Mouse (Mus musculus): Measurements from ENCODE around the gene Sympk. TPM values are rescaled to one million over a fixed set of nuclear protein-coding genes. Genes with fewer than 3 reads are reported as not detected.
A peak's percentile ranks its signal among the peaks of the same experiment; 100 is the strongest.

Sympk gene
- polyA plus RNA-seq, 1 experiment from 2014 or later, result 15.8 TPM

DNA sequence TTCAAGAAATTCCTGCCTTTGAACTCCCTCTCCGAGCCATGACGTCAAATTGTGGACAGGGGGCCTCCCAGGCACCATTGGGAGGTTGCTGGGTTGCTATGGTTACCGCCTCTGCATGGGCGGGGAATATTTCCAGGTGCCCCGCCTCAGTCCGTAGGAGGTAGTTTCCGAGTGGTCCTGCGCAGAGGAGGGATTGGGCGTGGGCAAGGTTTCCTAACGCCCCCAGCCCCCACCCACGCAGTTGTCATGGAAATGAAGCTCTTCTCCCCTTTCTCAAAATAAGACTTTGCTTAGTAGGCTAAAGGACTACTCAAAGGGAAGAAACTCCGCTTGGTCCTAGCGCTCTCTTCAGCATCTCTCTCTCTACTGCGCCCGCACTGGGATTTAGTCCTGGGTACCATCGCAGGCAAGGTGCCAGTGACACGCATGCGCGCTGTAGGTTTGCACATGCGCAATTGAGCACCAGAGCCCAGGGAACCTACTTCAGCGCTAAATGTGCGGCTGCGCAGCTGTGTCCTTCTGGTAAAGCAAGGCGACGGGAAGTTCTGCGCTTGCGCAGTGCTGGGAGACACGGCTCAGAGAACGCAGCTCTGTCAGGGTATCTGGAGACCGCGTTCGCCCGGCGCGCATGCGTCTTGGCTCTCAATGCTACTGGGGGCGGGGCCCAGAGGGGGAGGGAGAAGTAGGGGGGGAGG lies 33.4 kb upstream of the Sympk start, which contains the start of gene Mypop:
Gene Mypop, plus strand, starts transcription at position 645 of the 695 bp plus-strand sequence.
- peaks cover 26% of the 10 kb centered on the region for H3K27me3 ChIP-seq (ENCODE audit: control insufficient read depth, insufficient read depth, low read length)
- H3K9me3 ChIP-seq (ENCODE audit: control insufficient read depth, low read length), result no peaks in the 10 kb centered on the region
- peak within 1 kb of the TSS; percentile 77 for H3K4me2 ChIP-seq (ENCODE audit: low read length)
- peak within 1 kb of the TSS; percentile 59 for H3K9ac ChIP-seq (ENCODE audit: low read length)
- H3K27ac ChIP-seq (replicated peaks in 1 of 2; ENCODE audit: control insufficient read depth in 1 of 2, insufficient read depth in 1 of 2, low read depth in 2 of 2, low read length in 2 of 2), result peak within 1 kb of the TSS; percentile 60 to 70
- under 1% methylated on average over 37 of the region's 37 CpGs for WGBS
- peak; percentile 93 for ATAC-seq (ENCODE audit: insufficient number of reproducible peaks, insufficient read depth, low FRiP score, low read depth)
- no peaks in the 10 kb centered on the region for H3K36me3 ChIP-seq (ENCODE audit: control insufficient read depth, insufficient read depth, low read length)
- H3K4me3 ChIP-seq (ENCODE audit: control insufficient read depth in 1 of 2, insufficient read depth in 1 of 2, low read depth in 1 of 2, low read length in 2 of 2), result peak within 1 kb of the TSS; percentile 42 to 45
- peaks cover 5 to 18% of the 10 kb centered on the region in 2 experiments for H3K4me1 ChIP-seq (ENCODE audit: control insufficient read depth in 2 of 2, insufficient read depth in 2 of 2, low read length in 2 of 2)

DNA sequence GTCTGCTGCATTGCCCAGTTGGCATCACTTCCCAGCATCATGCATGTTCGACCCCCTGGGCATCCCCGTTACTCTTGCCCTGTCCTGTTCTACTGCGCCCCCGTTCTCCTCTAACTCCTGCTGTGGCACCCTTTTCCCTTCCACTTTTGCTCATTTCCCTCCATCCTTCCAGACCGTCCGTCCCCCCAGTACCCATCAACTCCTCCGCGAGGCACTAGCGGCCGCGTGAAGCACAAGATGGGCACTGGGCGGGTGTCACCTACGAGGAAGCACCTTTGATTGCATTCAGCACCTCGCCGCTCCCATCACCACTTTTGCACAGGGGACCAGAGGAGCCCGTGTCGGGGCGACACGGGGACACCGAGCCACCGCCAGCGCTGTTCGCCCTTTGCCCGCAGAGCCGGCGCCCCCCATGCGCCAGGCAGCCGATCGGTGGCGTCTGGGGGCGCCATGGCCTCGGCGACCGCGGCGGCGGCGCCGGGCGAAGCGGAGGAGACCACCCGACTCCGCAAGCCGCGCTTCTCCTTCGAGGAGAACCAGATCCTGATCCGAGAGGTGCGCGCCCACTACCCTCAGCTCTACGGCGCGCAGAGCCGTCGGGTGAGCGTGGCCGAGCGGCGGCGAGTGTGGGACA lies 32.4 kb upstream of the Sympk start:
- ATAC-seq (ENCODE audit: insufficient number of reproducible peaks, insufficient read depth, low FRiP score, low read depth), result no peak
- Histone ChIP-seq H3K36me3 (ENCODE audit: control insufficient read depth, insufficient read depth, low read length) (no peaks in the 10 kb centered on the region), H3K9me3 (ENCODE audit: control insufficient read depth, low read length) (no peaks in the 10 kb centered on the region), H3K4me2 (ENCODE audit: low read length) (peak overlapping the region; percentile 77), H3K9ac (ENCODE audit: low read length) (peak overlapping the region; percentile 59), H3K27ac (replicated peaks in 1 of 2; ENCODE audit: control insufficient read depth in 1 of 2, insufficient read depth in 1 of 2, low read depth in 2 of 2, low read length in 2 of 2) (no peak overlapping the region), H3K4me3 (ENCODE audit: control insufficient read depth in 1 of 2, insufficient read depth in 1 of 2, low read depth in 1 of 2, low read length in 2 of 2) (peak overlapping the region; percentile 42 to 44), H3K4me1 (ENCODE audit: control insufficient read depth in 2 of 2, insufficient read depth in 2 of 2, low read length in 2 of 2) (peaks cover 5 to 18% of the 10 kb centered on the region in 2 experiments), H3K27me3 (ENCODE audit: control insufficient read depth, insufficient read depth, low read length) (peaks cover 26% of the 10 kb centered on the region)
- 2% methylated on average over 54 of the region's 59 CpGs for WGBS

DNA sequence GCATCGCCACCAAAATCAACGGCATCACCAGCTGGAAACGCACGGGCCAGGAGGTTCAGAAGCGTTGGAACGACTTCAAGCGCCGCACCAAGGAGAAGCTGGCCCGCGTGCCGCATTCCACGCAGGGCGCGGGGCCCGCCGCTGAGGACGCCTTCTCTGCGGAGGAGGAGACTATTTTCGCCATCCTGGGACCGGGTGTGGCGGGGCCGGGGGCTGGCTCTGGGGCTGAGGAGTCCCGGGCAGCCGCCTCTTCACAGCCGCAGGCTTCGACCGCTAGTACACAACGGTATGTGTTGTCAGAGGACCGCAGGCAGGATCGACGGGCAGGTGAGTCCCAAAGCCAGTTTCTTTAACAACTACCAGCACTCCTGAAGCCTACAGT lies 31.9 kb upstream of the Sympk start:
- Histone ChIP-seq H3K4me2 (ENCODE audit: low read length) (peak overlapping the region; percentile 77), H3K4me1 (ENCODE audit: control insufficient read depth in 2 of 2, insufficient read depth in 2 of 2, low read length in 2 of 2) (peaks cover 5 to 18% of the 10 kb centered on the region in 2 experiments), H3K9ac (ENCODE audit: low read length) (peak overlapping the region; percentile 59), H3K27ac (replicated peaks in 1 of 2; ENCODE audit: control insufficient read depth in 1 of 2, insufficient read depth in 1 of 2, low read depth in 2 of 2, low read length in 2 of 2) (no peak overlapping the region), H3K9me3 (ENCODE audit: control insufficient read depth, low read length) (no peaks in the 10 kb centered on the region), H3K4me3 (ENCODE audit: control insufficient read depth in 1 of 2, insufficient read depth in 1 of 2, low read depth in 1 of 2, low read length in 2 of 2) (peak overlapping the region; percentile 42 to 44), H3K36me3 (ENCODE audit: control insufficient read depth, insufficient read depth, low read length) (no peaks in the 10 kb centered on the region), H3K27me3 (ENCODE audit: control insufficient read depth, insufficient read depth, low read length) (peaks cover 26% of the 10 kb centered on the region)
- ATAC-seq (ENCODE audit: insufficient number of reproducible peaks, insufficient read depth, low FRiP score, low read depth), result no peak
- WGBS, result 2% methylated on average over 31 of the region's 31 CpGs

DNA sequence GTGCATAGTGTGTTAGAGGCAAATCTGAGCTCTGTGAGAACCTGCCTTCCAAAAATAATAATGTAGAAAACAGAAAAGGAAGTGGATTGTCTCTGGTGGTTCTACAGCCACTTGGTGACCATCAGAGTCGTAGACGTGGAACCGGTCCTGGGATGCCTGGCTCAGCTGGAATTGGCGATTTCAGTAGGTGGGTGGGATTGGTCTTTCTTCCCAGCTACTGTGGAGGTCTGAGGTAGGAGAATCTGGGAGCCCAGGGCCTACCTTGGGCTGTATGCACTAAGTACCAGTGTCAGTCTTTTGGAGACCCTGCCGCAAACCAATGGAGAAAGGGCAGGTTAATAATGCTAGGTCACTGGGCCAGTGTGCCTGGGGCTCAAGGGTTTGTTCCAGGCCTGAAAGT lies 31.1 kb upstream of the Sympk start:
- Histone ChIP-seq H3K4me1 (ENCODE audit: control insufficient read depth in 2 of 2, insufficient read depth in 2 of 2, low read length in 2 of 2) (peaks cover 5 to 18% of the 10 kb centered on the region in 2 experiments), H3K9me3 (ENCODE audit: control insufficient read depth, low read length) (no peaks in the 10 kb centered on the region), H3K36me3 (ENCODE audit: control insufficient read depth, insufficient read depth, low read length) (no peaks in the 10 kb centered on the region), H3K27me3 (ENCODE audit: control insufficient read depth, insufficient read depth, low read length) (peaks cover 26% of the 10 kb centered on the region), H3K9ac (ENCODE audit: low read length) (no peak overlapping the region), H3K27ac (replicated peaks in 1 of 2; ENCODE audit: control insufficient read depth in 1 of 2, insufficient read depth in 1 of 2, low read depth in 2 of 2, low read length in 2 of 2) (no peak overlapping the region), H3K4me3 (ENCODE audit: control insufficient read depth in 1 of 2, insufficient read depth in 1 of 2, low read depth in 1 of 2, low read length in 2 of 2) (no peak overlapping the region), H3K4me2 (ENCODE audit: low read length) (no peak overlapping the region; the same call in 1 of the 2 replicates)
- ATAC-seq (ENCODE audit: insufficient number of reproducible peaks, insufficient read depth, low FRiP score, low read depth), result no peak
- WGBS, result 94% methylated on average over 5 of the region's 5 CpGs

DNA sequence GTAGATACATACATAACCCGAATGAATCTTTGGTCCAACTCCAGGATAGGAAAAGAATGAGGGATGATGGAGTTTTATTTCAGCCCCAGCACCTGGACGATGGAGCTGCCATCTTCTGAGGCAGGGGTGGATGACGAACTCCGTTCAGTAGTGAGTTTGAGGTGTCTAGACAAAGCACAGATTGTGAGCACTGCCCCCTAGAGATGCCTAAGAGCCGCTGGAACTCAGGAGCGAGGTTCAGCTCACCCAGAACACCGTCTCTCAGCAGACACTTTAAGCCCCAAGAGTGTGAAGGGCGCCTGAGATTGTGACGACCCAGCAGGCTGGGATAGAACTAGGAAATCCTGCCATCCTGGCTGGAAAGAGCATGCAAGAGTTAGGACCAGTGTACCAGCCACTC lies 25.3 kb upstream of the Sympk start:
- H3K4me1 ChIP-seq (ENCODE audit: control insufficient read depth in 2 of 2, insufficient read depth in 2 of 2, low read length in 2 of 2), result peaks cover 0 to 23% of the 10 kb centered on the region in 2 experiments; a peak in 3 of 4 replicates
- H3K36me3 ChIP-seq (ENCODE audit: control insufficient read depth, insufficient read depth, low read length), result no peaks in the 10 kb centered on the region
- no peak overlapping the region for H3K27ac ChIP-seq (replicated peaks in 1 of 2; ENCODE audit: control insufficient read depth in 1 of 2, insufficient read depth in 1 of 2, low read depth in 2 of 2, low read length in 2 of 2)
- no peak for ATAC-seq (ENCODE audit: insufficient number of reproducible peaks, insufficient read depth, low FRiP score, low read depth)
- no peaks in the 10 kb centered on the region for H3K9me3 ChIP-seq (ENCODE audit: control insufficient read depth, low read length)
- H3K4me3 ChIP-seq (ENCODE audit: control insufficient read depth in 1 of 2, insufficient read depth in 1 of 2, low read depth in 1 of 2, low read length in 2 of 2), result no peak overlapping the region
- H3K27me3 ChIP-seq (ENCODE audit: control insufficient read depth, insufficient read depth, low read length), result no peaks in the 10 kb centered on the region
- no peak overlapping the region for H3K4me2 ChIP-seq (ENCODE audit: low read length)
- H3K9ac ChIP-seq (ENCODE audit: low read length), result 0 out of 2 replicates have a peak overlapping the region, but pooled peaks have one; percentile 8
- WGBS, result 37% methylated on average over 9 of the region's 9 CpGs

DNA sequence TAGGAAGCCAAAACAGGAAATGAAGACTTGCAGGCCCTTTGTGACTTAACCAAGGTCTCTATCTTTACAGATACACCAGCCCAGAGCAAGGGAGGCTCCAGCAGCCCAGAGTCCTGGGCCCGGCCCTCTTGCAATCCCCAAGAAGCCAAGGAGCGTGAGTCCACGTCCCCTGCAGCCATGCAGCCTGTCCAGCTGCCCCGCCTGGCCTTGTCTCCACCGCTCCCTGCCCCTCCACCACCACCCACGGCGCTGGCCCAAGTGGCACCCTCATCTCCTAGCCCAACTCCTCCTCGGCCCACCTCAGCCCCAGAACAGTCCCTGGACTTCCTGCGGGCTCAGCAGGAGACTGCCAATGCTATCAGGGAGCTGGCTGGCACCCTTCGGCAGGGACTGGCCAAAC lies 23.8 kb upstream of the Sympk start:
- Histone ChIP-seq H3K9ac (ENCODE audit: low read length) (peak overlapping the region; percentile 75), H3K9me3 (ENCODE audit: control insufficient read depth, low read length) (no peaks in the 10 kb centered on the region), H3K36me3 (ENCODE audit: control insufficient read depth, insufficient read depth, low read length) (peaks cover 7% of the 10 kb centered on the region), H3K4me1 (ENCODE audit: control insufficient read depth in 2 of 2, insufficient read depth in 2 of 2, low read length in 2 of 2) (peaks cover 7 to 33% of the 10 kb centered on the region in 2 experiments), H3K4me3 (ENCODE audit: control insufficient read depth in 1 of 2, insufficient read depth in 1 of 2, low read depth in 1 of 2, low read length in 2 of 2) (peak overlapping the region; percentile 45 to 48), H3K4me2 (ENCODE audit: low read length) (peak overlapping the region; percentile 70), H3K27ac (replicated peaks in 1 of 2; ENCODE audit: control insufficient read depth in 1 of 2, insufficient read depth in 1 of 2, low read depth in 2 of 2, low read length in 2 of 2) (peak overlapping the region in 1 of 2 experiments; percentile 58; a peak in 2 of 4 replicates), H3K27me3 (ENCODE audit: control insufficient read depth, insufficient read depth, low read length) (no peaks in the 10 kb centered on the region)
- 27% methylated on average over 10 of the region's 10 CpGs for WGBS
- ATAC-seq (ENCODE audit: insufficient number of reproducible peaks, insufficient read depth, low FRiP score, low read depth), result no peak

DNA sequence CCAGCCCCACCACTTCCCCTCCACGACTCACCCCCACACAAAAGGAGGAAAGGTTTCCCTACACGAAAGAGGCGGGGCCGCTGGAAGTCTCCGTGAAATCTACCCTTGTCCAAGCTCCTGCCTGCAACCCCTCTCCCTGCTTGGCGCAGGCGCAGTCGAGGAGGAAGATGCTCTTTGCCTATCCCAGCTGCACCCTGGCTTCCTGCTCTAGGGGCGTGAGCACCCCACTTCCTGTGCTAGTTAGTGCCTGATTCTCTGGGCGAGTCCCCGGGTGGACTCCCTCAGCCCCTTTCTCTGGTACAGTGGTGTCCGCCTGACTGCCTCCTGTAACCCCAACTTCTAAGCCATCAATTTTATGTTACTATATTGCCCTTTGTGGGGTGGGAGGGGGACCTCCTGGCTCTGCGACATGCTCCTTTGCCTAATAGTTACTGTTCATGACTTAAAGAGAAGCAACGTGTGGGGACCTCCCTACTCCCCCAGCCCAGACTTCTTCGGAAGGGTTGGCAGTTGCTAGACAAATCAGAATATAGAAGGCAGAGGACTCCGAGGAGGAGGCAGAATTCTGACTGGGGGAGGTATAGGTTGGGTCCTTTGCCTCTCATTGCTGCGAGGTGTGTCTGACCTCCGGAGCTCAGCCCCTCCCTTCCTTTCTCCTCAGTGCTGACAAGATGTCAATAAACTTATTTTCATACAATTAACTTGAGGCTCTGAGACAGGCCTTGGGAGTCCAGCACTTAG lies 22.9 kb upstream of the Sympk start:
- no peak for ATAC-seq (ENCODE audit: insufficient number of reproducible peaks, insufficient read depth, low FRiP score, low read depth)
- Histone ChIP-seq H3K27me3 (ENCODE audit: control insufficient read depth, insufficient read depth, low read length) (no peaks in the 10 kb centered on the region), H3K9me3 (ENCODE audit: control insufficient read depth, low read length) (no peaks in the 10 kb centered on the region), H3K27ac (replicated peaks in 1 of 2; ENCODE audit: control insufficient read depth in 1 of 2, insufficient read depth in 1 of 2, low read depth in 2 of 2, low read length in 2 of 2) (peak overlapping the region in 1 of 2 experiments; percentile 61; a peak in 2 of 4 replicates), H3K9ac (ENCODE audit: low read length) (peak overlapping the region; percentile 75), H3K36me3 (ENCODE audit: control insufficient read depth, insufficient read depth, low read length) (peaks cover 15% of the 10 kb centered on the region), H3K4me2 (ENCODE audit: low read length) (peak overlapping the region; percentile 70), H3K4me1 (ENCODE audit: control insufficient read depth in 2 of 2, insufficient read depth in 2 of 2, low read length in 2 of 2) (peaks cover 9 to 41% of the 10 kb centered on the region in 2 experiments), H3K4me3 (ENCODE audit: control insufficient read depth in 1 of 2, insufficient read depth in 1 of 2, low read depth in 1 of 2, low read length in 2 of 2) (peak overlapping the region; percentile 45 to 48)
- 28% methylated on average over 18 of the region's 18 CpGs for WGBS

Data from heart, embryonic 14.5 days (tissue).